Mouse (Mus musculus) CH12F3 (cell line): ENCODE data around the gene Plekha5.

Experiments
- in situ Hi-C: fragments of 300-500 bp; cut with MboI; formaldehyde crosslinking; loops from 2 replicates; pipeline ENCODE4 v1.14.3; 2020; ENCODE audit warnings: low sequenced_read_pairs

The Plekha5 gene

GRCm38 (mm10) chr6:140645931-140646330, 222.1 kb downstream of the Plekha5 start:
- in situ Hi-C loops: no loop called here
